Mouse (Mus musculus) CH12.LX (cell line): ENCODE data around the gene Rae1. TPM values are rescaled to one million over a fixed set of nuclear protein-coding genes. Genes with fewer than 3 reads are reported as not detected.

Experiments used
- DNase-seq: peaks from one replicate; pipeline ENCODE4 v3.0.0-alpha.2; 2013; ENCODE audit errors: extremely low read depth
- H3K27ac ChIP-seq: 2 replicates; pipeline ENCODE4 v1.5.1; 2012; ENCODE audit warnings: low read depth, mild to moderate bottlenecking, control low read depth, moderate library complexity; ENCODE audit not compliant: insufficient read depth
- H3K27me3 ChIP-seq: replicated peaks from 2 replicates; pipeline ENCODE3; 2012; ENCODE audit warnings: inconsistent platforms
- H3K36me3 ChIP-seq, 2 experiments: replicated peaks in 1 of 2; 2 replicates each; pipeline versions ENCODE3 to v1.6.1; 2012; ENCODE audit warnings: inconsistent platforms in 1 of 2, low read length in 1 of 2, mild to moderate bottlenecking in 1 of 2, mixed read lengths in 1 of 2, moderate library complexity in 1 of 2; ENCODE audit not compliant: control insufficient read depth in 1 of 2, insufficient read depth in 1 of 2
- H3K4me1 ChIP-seq, 2 experiments: 2 replicates each; pipeline ENCODE4 v1.6.1; 2012; ENCODE audit warnings: inconsistent platforms in 1 of 2, moderate library complexity in 1 of 2; ENCODE audit not compliant: insufficient read depth in 2 of 2, control insufficient read depth in 1 of 2
- H3K4me2 ChIP-seq: 2 replicates; pipeline ENCODE4 v1.6.1; 2012; ENCODE audit warnings: low read depth, mild to moderate bottlenecking, control low read depth; ENCODE audit not compliant: poor library complexity, insufficient read depth, severe bottlenecking
- H3K4me3 ChIP-seq, 3 experiments: fragments of 150-350 bp in 1 of 3; sonication (generic) in 1 of 3; replicated peaks in 1 of 3; 2 replicates each; pipeline versions ENCODE3 to v1.5.1; 2011 to 2012; ENCODE audit warnings: low read depth in 2 of 3, low read length in 2 of 3, mild to moderate bottlenecking in 2 of 3, moderate library complexity in 2 of 3, control low read depth in 1 of 3, improper control_type of control experiment in 1 of 3, inconsistent platforms in 1 of 3, mixed read lengths in 1 of 3; ENCODE audit not compliant: poor library complexity in 1 of 3
- H3K79me2 ChIP-seq: replicated peaks from 2 replicates; pipeline ENCODE4 v1.6.1; 2012; ENCODE audit warnings: mild to moderate bottlenecking, moderate library complexity; ENCODE audit not compliant: control insufficient read depth, poor library complexity, insufficient read depth, severe bottlenecking; ENCODE audit errors: extremely low read depth
- H3K9ac ChIP-seq: 2 replicates; pipeline ENCODE4 v1.6.1; 2012; ENCODE audit warnings: low read depth, mild to moderate bottlenecking, control low read depth, moderate library complexity; ENCODE audit not compliant: insufficient read depth
- H3K9me3 ChIP-seq: replicated peaks from 2 replicates; pipeline ENCODE3; 2012; ENCODE audit warnings: low read length, inconsistent platforms, mixed read lengths
- BHLHE40 ChIP-seq: IDR thresholded peaks from 2 replicates; pipeline ENCODE4 v1.6.1; 2011; ENCODE audit warnings: mild to moderate bottlenecking, low read depth, low read length, improper control_type of control experiment
- CHD1 ChIP-seq: IDR thresholded peaks from 2 replicates; pipeline ENCODE4 v1.6.1; 2012; ENCODE audit warnings: low read depth, low read length, improper control_type of control experiment, inconsistent platforms
- CHD2 ChIP-seq: IDR thresholded peaks from 2 replicates; pipeline ENCODE4 v1.6.1; 2011; ENCODE audit warnings: low read length, improper control_type of control experiment
- CTCF ChIP-seq, 2 experiments: IDR thresholded peaks in 1 of 2; conservative IDR thresholded peaks in 1 of 2; 2 replicates each; pipeline ENCODE4 v1.5.1; 2011 to 2012; ENCODE audit warnings: low read depth in 2 of 2, low read length in 2 of 2, improper control_type of control experiment in 1 of 2, inconsistent platforms in 1 of 2, mild to moderate bottlenecking in 1 of 2, moderate library complexity in 1 of 2
- E2F4 ChIP-seq: IDR thresholded peaks from 2 replicates; pipeline ENCODE4 v1.6.1; 2011; ENCODE audit warnings: low read depth, low read length, improper control_type of control experiment; ENCODE audit not compliant: insufficient replicate concordance
- ELF1 ChIP-seq: IDR thresholded peaks from 2 replicates; pipeline ENCODE4 v1.6.1; 2014; ENCODE audit warnings: low read depth, mild to moderate bottlenecking, inconsistent platforms, low read length, improper control_type of control experiment
- EP300 ChIP-seq: IDR thresholded peaks from 2 replicates; pipeline ENCODE4 v1.6.1; 2011; ENCODE audit warnings: low read length, improper control_type of control experiment
- ETS1 ChIP-seq: conservative IDR thresholded peaks from 2 replicates; pipeline ENCODE4 v1.6.1; 2012; ENCODE audit warnings: low read depth, mild to moderate bottlenecking, inconsistent platforms, low read length, improper control_type of control experiment, moderate library complexity
- GABPA ChIP-seq: IDR thresholded peaks from 2 replicates; pipeline ENCODE4 v1.6.1; 2012; ENCODE audit warnings: low read depth, low read length, improper control_type of control experiment, inconsistent platforms; ENCODE audit not compliant: insufficient replicate concordance
- HCFC1 ChIP-seq: IDR thresholded peaks from 2 replicates; pipeline ENCODE4 v1.6.1; 2012; ENCODE audit warnings: low read depth, mild to moderate bottlenecking, inconsistent platforms, low read length, improper control_type of control experiment
- IRF4 ChIP-seq: IDR thresholded peaks from 2 replicates; pipeline ENCODE4 v1.6.1; 2014; ENCODE audit warnings: low read depth, mild to moderate bottlenecking, inconsistent platforms, low read length, improper control_type of control experiment
- JUN ChIP-seq: IDR thresholded peaks from 2 replicates; pipeline ENCODE4 v1.6.1; 2011; ENCODE audit warnings: low read depth, mild to moderate bottlenecking, low read length, improper control_type of control experiment, moderate library complexity; ENCODE audit not compliant: insufficient read depth
- JUND ChIP-seq: conservative IDR thresholded peaks from 2 replicates; pipeline ENCODE4 v1.6.1; 2011; ENCODE audit warnings: low read depth, low read length, improper control_type of control experiment
- KAT2A ChIP-seq: IDR thresholded peaks from 2 replicates; pipeline ENCODE4 v1.6.1; 2012; ENCODE audit warnings: low read length, improper control_type of control experiment, inconsistent platforms; ENCODE audit not compliant: insufficient replicate concordance
- MAFK ChIP-seq: IDR thresholded peaks from 2 replicates; pipeline ENCODE4 v1.6.1; 2011; ENCODE audit warnings: low read length, improper control_type of control experiment; ENCODE audit not compliant: insufficient replicate concordance
- MAX ChIP-seq: IDR thresholded peaks from 2 replicates; pipeline ENCODE4 v1.6.1; 2011; ENCODE audit warnings: low read length, improper control_type of control experiment
- MAZ ChIP-seq: IDR thresholded peaks from 2 replicates; pipeline ENCODE4 v1.6.1; 2012; ENCODE audit warnings: low read depth, mild to moderate bottlenecking, inconsistent platforms, low read length, improper control_type of control experiment, moderate library complexity
- MEF2A ChIP-seq: IDR thresholded peaks from 2 replicates; pipeline ENCODE4 v1.6.1; 2014; ENCODE audit warnings: low read depth, mild to moderate bottlenecking, inconsistent platforms, low read length, improper control_type of control experiment, borderline replicate concordance
- MXI1 ChIP-seq: IDR thresholded peaks from 2 replicates; pipeline ENCODE4 v1.6.1; 2011; ENCODE audit warnings: mild to moderate bottlenecking, low read depth, low read length, improper control_type of control experiment
- MYC ChIP-seq: IDR thresholded peaks from 2 replicates; pipeline ENCODE4 v1.6.1; 2011; ENCODE audit warnings: low read depth, mild to moderate bottlenecking, improper control_type of control experiment, low read length
- NELFE ChIP-seq: IDR thresholded peaks from 2 replicates; pipeline ENCODE4 v1.6.1; 2011; ENCODE audit warnings: low read depth, low read length, improper control_type of control experiment
- NRF1 ChIP-seq: IDR thresholded peaks from 2 replicates; pipeline ENCODE4 v1.6.1; 2014; ENCODE audit warnings: low read depth, mild to moderate bottlenecking, inconsistent platforms, low read length, improper control_type of control experiment, moderate library complexity
- PAX5 ChIP-seq: IDR thresholded peaks from 2 replicates; pipeline ENCODE4 v1.6.1; 2012; ENCODE audit warnings: low read length, inconsistent platforms, mixed read lengths
- POLR2A ChIP-seq: IDR thresholded peaks from 2 replicates; pipeline ENCODE4 v1.6.1; 2011; ENCODE audit warnings: low read depth, mild to moderate bottlenecking, improper control_type of control experiment, low read length
- POLR2AphosphoS2 ChIP-seq: IDR thresholded peaks from 2 replicates; pipeline ENCODE4 v1.6.1; 2011; ENCODE audit warnings: low read depth, low read length, improper control_type of control experiment
- RAD21 ChIP-seq: IDR thresholded peaks from 2 replicates; pipeline ENCODE4 v1.6.1; 2011; ENCODE audit warnings: low read depth, mild to moderate bottlenecking, low read length, improper control_type of control experiment, moderate library complexity
- RCOR1 ChIP-seq: conservative IDR thresholded peaks from 2 replicates; pipeline ENCODE4 v1.6.1; 2012; ENCODE audit warnings: low read depth, mild to moderate bottlenecking, inconsistent platforms, low read length, improper control_type of control experiment
- SIN3A ChIP-seq: IDR thresholded peaks from 2 replicates; pipeline ENCODE4 v1.6.1; 2012; ENCODE audit warnings: low read length, improper control_type of control experiment, inconsistent platforms
- SMC3 ChIP-seq: IDR thresholded peaks from 2 replicates; pipeline ENCODE4 v1.6.1; 2011; ENCODE audit warnings: low read depth, low read length, improper control_type of control experiment
- TBP ChIP-seq: conservative IDR thresholded peaks from 2 replicates; pipeline ENCODE4 v1.6.1; 2011; ENCODE audit warnings: low read depth, low read length, improper control_type of control experiment
- TCF12 ChIP-seq: IDR thresholded peaks from 2 replicates; pipeline ENCODE4 v1.6.1; 2014; ENCODE audit warnings: low read depth, mild to moderate bottlenecking, inconsistent platforms, low read length, improper control_type of control experiment
- UBTF ChIP-seq: IDR thresholded peaks from 2 replicates; pipeline ENCODE4 v1.6.1; 2012; ENCODE audit warnings: low read depth, mild to moderate bottlenecking, inconsistent platforms, low read length, improper control_type of control experiment, moderate library complexity
- USF1 ChIP-seq: IDR thresholded peaks from 2 replicates; pipeline ENCODE4 v1.6.1; 2014; ENCODE audit warnings: low read depth, mild to moderate bottlenecking, inconsistent platforms, low read length, improper control_type of control experiment
- USF2 ChIP-seq: conservative IDR thresholded peaks from 2 replicates; pipeline ENCODE4 v1.6.1; 2011; ENCODE audit warnings: low read depth, low read length, improper control_type of control experiment
- ZC3H11A ChIP-seq: IDR thresholded peaks from 2 replicates; pipeline ENCODE4 v1.6.1; 2012; ENCODE audit warnings: low read depth, mild to moderate bottlenecking, inconsistent platforms, low read length, improper control_type of control experiment
- ZKSCAN1 ChIP-seq: IDR thresholded peaks from 2 replicates; pipeline ENCODE4 v1.6.1; 2012; ENCODE audit warnings: low read depth, inconsistent platforms, low read length, improper control_type of control experiment, borderline replicate concordance
- ZMIZ1 ChIP-seq: IDR thresholded peaks from 2 replicates; pipeline ENCODE4 v1.6.1; 2012; ENCODE audit warnings: low read depth, mild to moderate bottlenecking, inconsistent platforms, low read length, improper control_type of control experiment
- ZNF384 ChIP-seq: IDR thresholded peaks from 2 replicates; pipeline ENCODE4 v1.6.1; 2012; ENCODE audit warnings: low read depth, low read length, improper control_type of control experiment, inconsistent platforms
- dilution Hi-C: fragments of 300-500 bp; cut with MboI; formaldehyde crosslinking; loops from 2 replicates; pipeline ENCODE4 v1.14.3; 2020; ENCODE audit warnings: low sequenced_read_pairs; ENCODE audit not compliant: extremely low pct_unique_long_range_greater_than_20kb, extremely low pct_ligation_motif_present
- in situ Hi-C: fragments of 300-500 bp; cut with MboI; formaldehyde crosslinking; loops from 3 replicates; pipeline ENCODE4 v1.14.3; 2019; ENCODE audit warnings: low sequenced_read_pairs, low pct_ligation_motif_present, low pct_unique_long_range_greater_than_20kb, mixed read lengths
- polyA plus RNA-seq: library from polyadenylated mRNA; unstranded; fragments of >175 nt; gene quantifications from 2 replicates; pipeline ENCODE4 v1.2.1, GENCODE M21; 2012; ENCODE audit warnings: low read depth; ENCODE audit not compliant: insufficient read length
- total RNA-seq, 2 experiments: library from RNA; depleted of rRNA; stranded (reverse); fragments of 300-350 nt in 1 of 2; fragments of >200 nt in 1 of 2; gene quantifications; 2 replicates each; pipeline ENCODE4 v1.2.3; 2012 to 2014

Rae1 gene
- total and polyA plus RNA-seq, 3 experiments: 86.3 to 114 (median 95.0) TPM

- 0 out of 2 replicates have a peak overlapping the region, but pooled peaks have one; percentile 24 for H3K27ac ChIP-seq
- no peak overlapping the region for H3K9ac ChIP-seq
- no peaks in the 10 kb centered on the region for H3K27me3 ChIP-seq
- H3K4me1 ChIP-seq: peaks cover 26 to 39% of the 10 kb centered on the region in 2 experiments
- no peak; the same call in 1 of the 2 replicates for TF ChIP-seq POLR2A
- TF ChIP-seq RAD21: peak; percentile 18
- TF ChIP-seq JUND: no peak
- TF ChIP-seq MAFK: no peak
- peak; percentile 10; the same call in 1 of the 2 replicates for TF ChIP-seq EP300
- TF ChIP-seq TCF12: peak; percentile 19; the same call in 1 of the 2 replicates
- TF ChIP-seq E2F4: no peak
- TF ChIP-seq ELF1: no peak
- TF ChIP-seq TBP: no peak
- TF ChIP-seq IRF4: no peak; the same call in 1 of the 2 replicates
- 0 out of 2 replicates have a peak, but pooled peaks have one; percentile 7 for TF ChIP-seq SIN3A
- TF ChIP-seq KAT2A: no peak
- TF ChIP-seq MXI1: no peak
- TF ChIP-seq USF2: peak; percentile 70
- peak in 1 of 2 experiments; percentile 46; a peak in 1 of 4 replicates for TF ChIP-seq CTCF (conservative IDR thresholded peaks at IDR 0.05 in 1 of 2, IDR thresholded peaks at IDR 0.05 in 1 of 2; ENCODE audit: low read depth in 2 of 2, low read length in 2 of 2)
- TF ChIP-seq RCOR1: no peak
- no peak for TF ChIP-seq POLR2AphosphoS2
- no peak for TF ChIP-seq ZMIZ1
- no peak for TF ChIP-seq HCFC1
- no peak for TF ChIP-seq ZC3H11A
- TF ChIP-seq UBTF: no peak
- TF ChIP-seq GABPA: no peak
- no peak for TF ChIP-seq CHD2
- no peak for TF ChIP-seq PAX5
- no peak for TF ChIP-seq MEF2A
- no peak for TF ChIP-seq ETS1
- peak; percentile 67 for TF ChIP-seq USF1
- TF ChIP-seq SMC3: peak; percentile 50
- TF ChIP-seq MYC: no peak
- no peak for TF ChIP-seq JUN
- no peak for TF ChIP-seq CHD1
- TF ChIP-seq MAZ: no peak
- TF ChIP-seq BHLHE40: peak; percentile 72
- TF ChIP-seq ZKSCAN1: no peak
- no peak for TF ChIP-seq ZNF384
- TF ChIP-seq MAX: peak; percentile 65; the same call in 1 of the 2 replicates
- no peak for TF ChIP-seq NRF1
- no peak for TF ChIP-seq NELFE
- dilution Hi-C loops: no loop called here
- peaks cover 0 to 7% of the 10 kb centered on the region in 2 experiments for H3K36me3 ChIP-seq
- H3K79me2 ChIP-seq: no peaks in the 10 kb centered on the region
- DNase-seq: peak; percentile 78
- in situ Hi-C loops: no loop called here
- H3K9me3 ChIP-seq: no peaks in the 10 kb centered on the region
- peak overlapping the region in 1 of 3 experiments; percentile 49 for H3K4me3 ChIP-seq
- H3K4me2 ChIP-seq: no peak overlapping the region; the same call in 1 of the 2 replicates
Measured at GRCm38 (mm10) chr2:173061443-173062351, 61.8 kb downstream of the Rae1 start.
